Mouse (Mus musculus): ENCODE data around the gene Klra17. TPM values are rescaled to one million over a fixed set of nuclear protein-coding genes. Genes with fewer than 3 reads are reported as not detected.
"Not testable (repeated sequence)": the region's sequence is repeated elsewhere in the genome, so short reads cannot be mapped to it uniquely, and the experiment has no call there.

Gene Klra17
- not detected for total RNA-seq (2022)

DNA sequence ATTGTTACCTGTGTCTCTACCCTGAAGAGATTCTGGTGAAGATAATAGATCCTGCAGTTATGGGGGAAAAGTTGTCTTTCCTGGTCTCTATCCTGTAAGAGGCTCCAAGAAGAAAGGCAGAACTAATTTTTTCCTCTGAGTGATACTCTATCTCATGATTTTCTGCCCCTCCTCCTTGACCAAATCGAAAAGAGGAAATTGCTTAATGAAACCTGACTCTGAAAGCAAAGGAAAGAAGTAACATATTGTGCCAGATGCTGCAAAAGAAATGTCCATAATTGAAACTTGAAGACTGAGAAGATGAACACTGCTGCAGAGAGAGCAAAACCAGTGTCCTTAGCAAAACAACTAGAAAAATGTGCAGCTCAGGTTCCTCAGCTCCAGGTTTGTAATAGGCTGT is at the start of gene Klra17:
Gene Klra17 (minus strand): TSS at position 124 of the 400 bp plus-strand sequence.
- no peak for DNase-seq (ENCODE audit: low spot score in 2 of 2)

DNA sequence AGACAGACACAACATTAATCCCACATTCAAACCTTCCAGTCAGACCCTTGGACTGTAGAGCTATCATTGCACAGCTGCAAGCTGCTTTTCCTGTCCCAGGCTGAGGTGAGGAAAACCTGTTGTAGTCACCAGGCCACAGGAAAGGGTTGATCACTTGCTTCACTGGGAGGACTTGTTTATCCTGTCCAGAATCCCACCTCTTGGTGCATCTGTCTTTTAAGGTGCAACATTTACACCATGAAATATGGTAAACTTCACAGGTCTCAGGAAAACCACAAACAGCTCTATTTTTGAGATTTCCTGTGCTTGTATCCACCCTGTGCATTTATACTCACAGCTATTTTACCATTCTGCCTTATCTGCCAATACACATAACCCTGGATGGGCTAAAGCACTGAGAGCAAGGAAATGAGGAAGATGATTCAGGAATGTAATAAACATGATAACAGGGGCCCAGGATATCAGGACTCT is 41.0 kb upstream of the Klra17 start, which contains the start of gene Klra5:
Gene Klra5 (minus strand): TSS at position 175 of the 471 bp plus-strand sequence.
- DNase-seq (ENCODE audit: low spot score in 2 of 2): not testable (repeated sequence)

DNA sequence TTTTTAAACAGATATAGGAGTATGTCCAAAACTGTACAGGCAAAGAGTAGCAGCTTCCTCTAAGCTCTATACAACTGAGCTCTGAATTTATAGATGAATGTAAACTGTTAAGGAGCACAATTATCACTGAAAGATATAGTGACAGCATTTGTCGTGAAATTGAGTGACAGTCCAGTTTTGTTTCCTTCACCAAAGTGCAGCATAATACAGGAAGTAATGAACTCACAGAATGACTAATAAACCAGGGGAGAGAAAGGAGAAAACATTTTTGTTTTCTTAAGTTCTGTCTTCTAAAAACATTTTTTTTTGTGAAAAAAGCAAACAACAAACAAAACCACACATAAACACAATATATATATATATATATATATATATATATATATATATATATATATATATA is 40.5 kb upstream of the Klra17 start:
- DNase-seq (ENCODE audit: low spot score in 2 of 2): no peak

DNA sequence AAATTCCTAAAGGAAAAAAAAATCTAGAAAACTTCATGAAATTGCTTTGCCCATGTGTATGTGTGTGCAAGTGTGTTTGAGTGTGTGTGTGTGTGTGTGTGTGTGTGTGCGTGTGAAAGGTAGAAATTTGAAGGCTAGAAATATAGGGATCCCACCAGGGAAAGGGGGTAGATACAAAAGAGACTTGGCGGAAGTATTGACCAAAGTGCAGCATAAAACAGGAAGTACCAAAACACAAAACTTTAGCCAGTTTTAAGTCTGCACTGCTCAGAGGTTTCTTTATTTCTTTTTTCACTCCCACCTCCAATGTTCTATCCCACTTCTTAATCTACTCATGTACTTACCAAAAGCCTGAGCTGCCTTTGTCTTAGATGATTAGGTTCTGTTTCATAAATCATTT is 6.1 kb upstream of the Klra17 start:
- DNase-seq (ENCODE audit: low spot score in 2 of 2): no peak

DNA sequence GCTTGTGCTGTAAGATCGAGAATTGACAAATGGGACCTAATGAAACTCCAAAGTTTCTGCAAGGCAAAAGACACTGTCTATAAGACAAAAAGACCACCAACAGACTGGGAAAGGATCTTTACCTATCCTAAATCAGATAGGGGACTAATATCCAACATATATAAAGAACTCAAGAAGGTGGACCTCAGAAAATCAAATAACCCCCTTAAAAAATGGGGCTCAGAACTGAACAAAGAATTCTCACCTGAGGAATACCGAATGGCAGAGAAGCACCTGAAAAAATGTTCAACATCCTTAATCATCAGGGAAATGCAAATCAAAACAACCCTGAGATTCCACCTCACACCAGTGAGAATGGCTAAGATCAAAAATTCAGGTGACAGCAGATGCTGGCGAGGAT is 14.1 kb downstream of the Klra17 start, which contains the start of gene Gm17631:
Gene Gm17631 (plus strand): TSS at position 301 of the 400 bp plus-strand sequence.
- not testable (repeated sequence) for DNase-seq (ENCODE audit: low spot score in 2 of 2)

DNA sequence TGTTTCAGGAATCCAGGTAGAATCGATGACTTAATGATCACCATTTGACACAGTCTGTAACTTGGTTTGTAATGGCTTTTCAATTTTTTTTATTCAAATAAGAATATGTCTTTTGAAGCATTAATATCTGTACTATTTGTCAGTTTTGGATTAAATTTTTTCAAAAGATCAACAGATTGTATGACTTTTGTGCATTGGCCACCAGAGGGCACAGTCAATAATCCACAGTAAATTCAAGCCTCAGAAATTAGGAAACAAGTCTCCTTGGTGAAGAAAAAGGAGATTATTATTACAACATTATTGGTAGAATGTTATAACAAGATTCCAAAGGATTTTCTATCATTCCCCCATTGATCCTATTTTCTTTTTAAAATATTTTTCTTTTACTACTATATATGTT is 50.9 kb downstream of the Klra17 start:
- DNase-seq (ENCODE audit: low spot score in 2 of 2): no peak

DNA sequence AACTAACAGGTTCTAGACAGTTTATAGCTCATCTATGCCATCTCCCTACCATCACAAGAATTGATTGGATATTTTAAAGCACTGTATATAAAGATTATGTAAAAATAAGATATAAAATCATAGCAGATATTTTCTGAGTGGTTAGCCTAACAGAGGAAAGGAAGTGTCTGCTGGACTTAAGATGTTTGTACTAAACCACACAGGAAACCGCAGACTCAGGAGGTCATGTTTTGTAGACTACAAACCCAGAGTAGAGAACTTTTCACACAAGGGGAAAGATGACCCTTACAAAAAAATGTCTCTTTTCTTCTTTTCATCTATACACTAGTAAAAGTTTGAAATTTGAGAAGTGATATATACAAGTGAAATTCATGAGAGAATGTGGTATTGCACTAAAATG is 52.5 kb downstream of the Klra17 start:
- no peak for DNase-seq (ENCODE audit: low spot score in 2 of 2)

DNA sequence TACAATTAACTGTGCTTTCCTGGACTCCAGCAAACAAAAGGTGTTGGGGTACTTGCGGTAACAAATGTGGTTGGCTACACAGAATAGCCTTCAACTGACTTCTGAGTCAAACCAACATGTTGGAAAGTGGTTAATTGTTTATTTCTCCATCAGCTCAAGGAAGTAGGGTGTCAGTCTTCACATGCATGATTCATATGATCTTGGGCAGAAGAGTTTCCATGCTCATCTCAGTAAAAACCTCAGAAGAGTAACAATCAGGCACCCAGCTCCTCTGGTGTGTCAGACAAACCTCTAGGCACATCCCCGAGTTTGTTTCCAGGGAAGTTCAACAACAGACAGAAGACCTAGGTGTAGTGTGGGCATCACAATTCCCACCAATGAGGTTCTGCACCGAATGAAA is 58.7 kb downstream of the Klra17 start:
- DNase-seq (ENCODE audit: low spot score in 2 of 2): no peak

DNA sequence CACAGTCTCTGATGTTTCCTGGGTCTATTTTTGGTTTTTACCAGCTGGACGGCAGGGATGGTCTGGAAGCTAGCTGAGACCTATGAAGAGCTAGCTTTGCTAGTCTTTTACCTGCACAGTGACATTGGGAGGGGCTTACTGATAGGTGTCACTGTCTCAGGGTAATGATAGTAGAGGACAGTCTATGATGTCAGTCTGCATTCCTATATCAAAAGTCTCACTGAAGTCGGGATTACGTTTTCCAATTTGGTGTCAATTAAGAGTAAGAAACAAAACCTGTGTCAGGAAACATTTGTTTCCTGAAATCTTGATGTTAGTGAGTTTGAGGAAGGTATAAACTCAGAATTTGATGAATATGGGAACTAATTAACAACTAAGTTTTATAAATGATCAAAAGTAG is 92.3 kb downstream of the Klra17 start, which contains the start of gene Gm156:
Gene Gm156 (minus strand): TSS at position 101 of the 400 bp plus-strand sequence.
- not testable (repeated sequence) for DNase-seq (ENCODE audit: low spot score in 2 of 2)

Other genes starting within 250 kb of the Klra17 start
- gene Klrc3, start 233.3 kb downstream of the Klra17 start, total RNA-seq (2022): not detected
- gene Klrc2, start 216.0 kb downstream of the Klra17 start, total RNA-seq (2022): not detected
- gene Klrc1, start 197.7 kb downstream of the Klra17 start, total RNA-seq (2022): not detected
- not detected for gene Klri1, start 159.5 kb downstream of the Klra17 start, total RNA-seq (2022)
- gene Klri2, start 136.2 kb downstream of the Klra17 start, total RNA-seq (2022): not detected
- not detected for gene Gm156, start 92.4 kb downstream of the Klra17 start, total RNA-seq (2022)
- not detected for gene Gm17631, start 14.0 kb downstream of the Klra17 start, total RNA-seq (2022)
- gene Klra5, start 41.0 kb upstream of the Klra17 start, total RNA-seq (2022): not detected
- not detected for gene Klra6, start 150.3 kb upstream of the Klra17 start, total RNA-seq (2022)
- not detected for gene Klra4, start 190.6 kb upstream of the Klra17 start, total RNA-seq (2022)